Mouse (Mus musculus) embryonic facial prominence, embryonic 11.5 days (tissue): ENCODE measurements around the gene Gm13277. TPM values are rescaled to one million over a fixed set of nuclear protein-coding genes. Genes with fewer than 3 reads are reported as not detected.
"Not testable (repeated sequence)": the region's sequence is repeated elsewhere in the genome, so short reads cannot be mapped to it uniquely, and the experiment has no call there.

Source experiments
- ATAC-seq: fragments of 200-750 bp; cut with Nextera tagmentation; replicated peaks from 2 replicates; pipeline ENCODE4 v1.8.0; 2017; ENCODE audit warnings: low read depth; ENCODE audit not compliant: insufficient number of reproducible peaks, low FRiP score, low TSS enrichment
- DNase-seq: peaks from one replicate; pipeline ENCODE4 v3.0.0-alpha.2; 2015; ENCODE audit warnings: low spot score
- H3K27ac ChIP-seq: fragments of 300-500 bp; sonication (generic); replicated peaks from 2 replicates; pipeline ENCODE4 v1.5.1; 2014; ENCODE audit warnings: mild to moderate bottlenecking, low read depth, low read length, control low read depth
- H3K27me3 ChIP-seq: fragments of 300-500 bp; sonication (generic); 2 replicates; pipeline ENCODE4 v1.6.1; 2014; ENCODE audit warnings: mild to moderate bottlenecking, low read length, moderate library complexity, mixed read lengths; ENCODE audit not compliant: control insufficient read depth, insufficient read depth
- H3K36me3 ChIP-seq: fragments of 300-500 bp; sonication (generic); replicated peaks from 2 replicates; pipeline ENCODE4 v1.6.1; 2014; ENCODE audit warnings: low read depth, mild to moderate bottlenecking, low read length, moderate library complexity, mixed read lengths; ENCODE audit not compliant: control insufficient read depth, insufficient read depth
- H3K4me1 ChIP-seq: fragments of 300-500 bp; sonication (generic); 2 replicates; pipeline ENCODE4 v1.6.1; 2014; ENCODE audit warnings: low read length, mixed read lengths; ENCODE audit not compliant: control insufficient read depth, insufficient read depth
- H3K4me2 ChIP-seq: fragments of 300-500 bp; sonication (generic); 2 replicates; pipeline ENCODE4 v1.6.1; 2014; ENCODE audit warnings: low read depth, mild to moderate bottlenecking, control low read depth, low read length, moderate library complexity
- H3K4me3 ChIP-seq: fragments of 300-500 bp; sonication (generic); 2 replicates; pipeline ENCODE4 v1.5.1; 2014; ENCODE audit warnings: low read depth, low read length, control low read depth
- H3K9ac ChIP-seq: fragments of 300-500 bp; sonication (generic); replicated peaks from 2 replicates; pipeline ENCODE4 v1.6.1; 2014; ENCODE audit warnings: mild to moderate bottlenecking, control low read depth, low read length
- H3K9me3 ChIP-seq: fragments of 300-500 bp; sonication (generic); replicated peaks from 2 replicates; pipeline ENCODE4 v1.6.1; 2016; ENCODE audit warnings: mild to moderate bottlenecking, low read length, inconsistent platforms, mixed read lengths; ENCODE audit not compliant: control insufficient read depth
- WGBS: fragments of 180-500 bp; shearing (Covaris S2); extraction: QIAGEN DNeasy Blood & Tissue Kit; methylation state at CpG from one replicate; pipeline ENCODE4 v1.1.7; 2014; 5-methylcytosine and 5-hydroxymethylcytosine counted together
- polyA plus RNA-seq: library from polyadenylated mRNA; unstranded; fragments of >200 nt; fragmentation: Nextera tagmentation; extraction: Ambion mirVana; gene quantifications from 2 replicates; pipeline ENCODE4 v1.2.1, GENCODE M21; 2014

The Gm13277 gene
- not detected in 2 replicates for polyA plus RNA-seq

- WGBS, result 0% methylated on average over 3 of the region's 28 CpGs
- H3K4me3 ChIP-seq, result not testable (repeated sequence)
Observed at GRCm38 (mm10) chr4:88788402-88788801, at the start of gene Gm13277. Gene Gm13277 (plus strand): TSS chr4:88788632.

DNA sequence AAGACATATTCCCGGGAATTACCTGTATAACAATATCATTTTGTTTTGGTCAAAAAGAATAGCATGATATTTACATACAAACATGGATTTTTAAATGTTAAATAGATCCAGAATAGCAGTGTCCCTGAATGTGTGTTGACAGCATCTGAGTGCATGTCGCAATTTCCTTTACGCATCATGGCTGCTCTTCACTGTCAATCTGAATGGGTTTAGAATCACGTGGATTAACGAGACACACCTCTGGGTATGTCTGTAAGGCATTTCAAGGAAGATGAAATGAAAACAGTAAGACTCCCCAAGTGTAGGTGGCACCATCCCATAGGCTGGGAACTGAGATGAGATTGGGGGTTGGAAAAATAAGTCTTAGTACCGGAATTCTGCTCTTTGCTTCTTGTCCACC lies 49.4 kb upstream of the Gm13277 start:
- no peak for ATAC-seq
- Histone ChIP-seq H3K4me2 (no peak overlapping the region), H3K27me3 (no peaks in the 10 kb centered on the region), H3K4me1 (no peaks in the 10 kb centered on the region), H3K27ac (no peak overlapping the region), H3K9me3 (no peaks in the 10 kb centered on the region), H3K36me3 (no peaks in the 10 kb centered on the region), H3K9ac (no peak overlapping the region), H3K4me3 (no peak overlapping the region)
- 88% methylated on average over 6 of the region's 6 CpGs for WGBS
- no peak for DNase-seq

More at GRCm38 (mm10) chr4:88788402-88788801, at the start of gene Gm13277:
- H3K4me1 ChIP-seq, ATAC-seq, H3K36me3 ChIP-seq, H3K4me2 ChIP-seq, H3K9me3 ChIP-seq, H3K9ac ChIP-seq, DNase-seq, H3K27me3 ChIP-seq, H3K27ac ChIP-seq: not testable (repeated sequence)

GRCm38 (mm10) chr4:88741426-88741825 lies 47.0 kb upstream of the Gm13277 start:
- H3K4me3 ChIP-seq, result no peak overlapping the region

DNA sequence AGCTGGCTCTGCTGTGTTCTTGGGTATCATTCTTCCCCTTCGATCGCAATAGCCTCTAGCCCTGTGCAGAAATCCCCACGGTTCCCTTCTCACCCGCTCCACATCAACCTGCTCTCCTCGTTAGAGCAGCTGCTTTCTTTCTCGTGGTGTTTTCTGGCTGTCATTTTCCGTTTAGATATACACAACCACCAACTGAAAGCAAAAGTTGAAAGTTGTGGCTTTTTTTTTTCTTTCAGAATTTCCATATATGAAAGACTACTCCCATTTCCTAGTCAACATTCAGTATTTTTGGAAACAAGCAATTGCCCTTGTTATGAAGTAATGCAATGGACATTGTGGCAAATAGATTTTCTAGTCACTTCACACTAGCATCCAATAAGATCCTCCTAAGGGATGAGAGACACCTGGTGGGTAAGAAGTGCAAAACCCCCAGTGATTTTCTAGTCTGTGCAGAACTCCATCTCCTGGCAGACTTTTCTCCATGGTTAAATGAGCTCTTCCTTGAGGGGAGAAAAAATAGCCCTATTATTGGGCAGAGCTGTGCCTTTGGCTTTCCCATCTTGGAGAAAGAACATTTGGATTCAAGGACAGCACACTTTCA lies 45.6 kb upstream of the Gm13277 start:
- no peaks in the 10 kb centered on the region for H3K27me3 ChIP-seq
- WGBS, result 78% methylated on average over 7 of the region's 7 CpGs
- no peak overlapping the region for H3K4me3 ChIP-seq
- ATAC-seq (no peak), DNase-seq (no peak)
- H3K27ac ChIP-seq, result no peak overlapping the region
- H3K4me1 ChIP-seq, result no peaks in the 10 kb centered on the region
- H3K9me3 ChIP-seq, result no peaks in the 10 kb centered on the region
- H3K9ac ChIP-seq, result no peak overlapping the region
- no peaks in the 10 kb centered on the region for H3K36me3 ChIP-seq
- H3K4me2 ChIP-seq, result no peak overlapping the region

More at GRCm38 (mm10) chr4:88741426-88741825, 47.0 kb upstream of the Gm13277 start:
- DNase-seq (no peak), ATAC-seq (no peak)
- no peaks in the 10 kb centered on the region for H3K9me3 ChIP-seq
- no peak overlapping the region for H3K4me2 ChIP-seq
- H3K9ac ChIP-seq, result no peak overlapping the region
- no peaks in the 10 kb centered on the region for H3K4me1 ChIP-seq
- no peaks in the 10 kb centered on the region for H3K36me3 ChIP-seq
- H3K27ac ChIP-seq, result no peak overlapping the region
- no peaks in the 10 kb centered on the region for H3K27me3 ChIP-seq
- WGBS, result 93% methylated on average over 4 of the region's 4 CpGs

DNA sequence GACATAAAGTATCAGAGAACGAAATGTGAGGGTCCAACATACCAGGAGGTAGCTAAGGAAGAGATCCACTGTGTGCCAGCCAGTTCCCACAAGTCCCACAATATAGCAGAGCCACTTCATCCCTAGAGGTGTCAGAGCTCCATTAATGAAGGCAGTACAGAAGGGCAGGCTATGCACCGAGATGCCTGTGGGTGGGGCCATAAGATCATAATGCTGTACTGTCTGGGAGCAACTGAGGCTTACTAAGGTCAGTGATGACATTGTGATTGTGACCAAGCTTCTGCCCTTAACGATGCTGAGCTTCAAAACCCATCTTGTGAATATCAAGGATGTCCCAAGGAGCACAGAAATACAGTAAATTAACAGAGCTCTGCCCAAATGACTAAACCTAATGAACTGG lies 44.2 kb upstream of the Gm13277 start:
- Histone ChIP-seq H3K4me3 (no peak overlapping the region), H3K27me3 (no peaks in the 10 kb centered on the region), H3K4me2 (no peak overlapping the region), H3K27ac (no peak overlapping the region), H3K9ac (no peak overlapping the region), H3K36me3 (no peaks in the 10 kb centered on the region), H3K9me3 (no peaks in the 10 kb centered on the region), H3K4me1 (no peaks in the 10 kb centered on the region)
- ATAC-seq (no peak), DNase-seq (no peak)
- WGBS, result 76% methylated on average over 3 of the region's 3 CpGs

DNA sequence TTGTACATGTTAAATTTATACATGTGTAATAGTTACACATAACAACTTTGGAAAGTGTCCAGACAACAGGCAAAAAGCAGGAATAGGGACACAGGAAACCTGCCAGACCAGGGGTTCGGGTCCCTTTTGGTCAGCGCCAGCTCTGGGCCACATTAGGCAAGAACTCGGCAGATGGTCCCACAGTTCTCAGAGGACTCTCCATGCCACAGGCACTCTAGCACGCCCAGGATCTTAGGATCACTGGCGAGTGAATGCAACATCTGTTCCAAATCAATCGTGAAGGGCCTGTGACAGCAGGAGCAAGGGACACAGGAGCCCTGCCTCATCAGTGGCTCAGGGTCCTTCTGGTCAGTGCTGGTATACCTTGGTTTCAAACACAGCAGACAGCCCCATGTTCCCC lies 38.5 kb upstream of the Gm13277 start:
- 45% methylated on average over 6 of the region's 6 CpGs for WGBS

GRCm38 (mm10) chr4:88754818-88755340 lies 33.6 kb upstream of the Gm13277 start, which contains the start of gene Gm13271:
Gene Gm13271 (plus strand): TSS chr4:88754868.
- H3K4me3 ChIP-seq, DNase-seq, ATAC-seq, H3K36me3 ChIP-seq, H3K4me2 ChIP-seq, H3K4me1 ChIP-seq, H3K27ac ChIP-seq, H3K27me3 ChIP-seq, H3K9me3 ChIP-seq, H3K9ac ChIP-seq: not testable (repeated sequence)
- 67% methylated on average over 15 of the region's 15 CpGs for WGBS

More for the DNA sequence above, 38.5 kb upstream of the Gm13277 start:
- Histone ChIP-seq H3K9ac (no peak overlapping the region), H3K9me3 (no peaks in the 10 kb centered on the region), H3K4me3 (no peak overlapping the region), H3K4me2 (no peak overlapping the region), H3K36me3 (no peaks in the 10 kb centered on the region), H3K27ac (no peak overlapping the region), H3K4me1 (no peaks in the 10 kb centered on the region), H3K27me3 (no peaks in the 10 kb centered on the region)
- DNase-seq (no peak), ATAC-seq (no peak)
